Mouse (Mus musculus): Measurements from ENCODE around the gene Gna11.

- peak; percentile 12; the same call in 1 of the 2 replicates for TF ChIP-seq CTCF (IDR thresholded peaks at IDR 0.05; ENCODE audit: insufficient read depth, low read length)
- TF ChIP-seq POLR2A (IDR thresholded peaks at IDR 0.05; ENCODE audit: borderline replicate concordance, extremely low read depth, low read depth, low read length) = no peak
These were observed 59.9 kb downstream of the Gna11 start for GRCm38 (mm10) chr10:81485060-81485449.
